Mouse (Mus musculus): ENCODE results near the gene Pip4k2b.

Pip4k2b gene

DNA sequence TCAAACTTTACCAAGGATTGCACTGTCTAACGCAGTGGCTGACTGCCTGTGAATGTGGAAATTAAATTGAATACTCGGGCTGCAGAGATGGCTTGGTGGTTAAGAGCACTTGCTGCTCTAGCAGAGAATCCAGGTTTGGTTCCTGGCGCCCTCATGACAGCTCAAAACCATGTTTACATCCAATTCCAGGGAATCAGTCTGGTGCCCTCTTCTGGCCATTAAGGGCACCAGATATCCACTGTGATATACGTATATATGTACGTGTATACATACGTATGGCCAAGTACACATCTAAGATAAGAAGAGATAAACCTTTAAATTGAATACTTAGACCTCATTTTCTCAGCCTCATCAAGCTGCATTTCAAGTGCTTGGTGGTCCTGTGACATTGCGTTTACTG is 78.3 kb downstream of the Pip4k2b start:
- no peak for DNase-seq (ENCODE audit: low spot score in 2 of 2)

DNA sequence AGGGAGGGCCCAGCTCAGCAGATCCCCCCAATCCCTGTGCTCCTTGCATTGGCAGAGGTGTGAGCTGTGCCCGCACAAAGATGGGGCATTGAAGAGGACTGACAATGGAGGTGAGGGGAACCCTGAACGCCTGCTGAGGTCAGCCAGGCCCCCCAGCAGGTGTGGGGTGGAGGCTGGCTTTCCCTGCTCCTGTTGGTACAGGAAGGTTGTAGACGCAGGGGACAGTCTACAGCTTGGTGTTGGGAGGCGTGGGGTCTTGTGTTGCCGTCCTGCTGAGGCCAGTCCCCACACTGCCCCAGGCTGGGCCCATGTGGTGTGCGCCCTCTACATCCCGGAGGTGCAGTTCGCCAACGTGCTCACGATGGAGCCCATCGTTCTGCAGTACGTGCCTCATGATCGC is 79.1 kb downstream of the Pip4k2b start:
- no peak for DNase-seq (ENCODE audit: low spot score in 2 of 2)
